Comparison of ENCODE assay signal across 23 mouse cellular contexts in genomic region chr5:77385221-77385620, GRCm38 (mm10). TPM values are rescaled to one million over a fixed set of nuclear protein-coding genes. Genes with fewer than 3 reads are reported as not detected.
DNase-seq lines count a peak whose midpoint lies in the region; ATAC-seq and TF ChIP-seq lines count a peak whose summit lies in the region.
"Had no signal": no experiment of that assay in that cellular context is flagged by ENCODE, and none has a peak within 500 bp of the region (broad histone marks: within the 10 kb centered on the region; RNA-seq: fewer than 3 reads in every experiment).

No protein-coding gene starts in this region.

- H3K4me2 ChIP-seq in kidney, embryonic 14.5 days (replicated peaks; ENCODE audit: low read depth, low read length), result no peak overlapping the region; the same call in 1 of the 2 replicates
- 0 out of 2 replicates have a peak overlapping the region, but pooled peaks have one; percentile 29 for H3K4me2 ChIP-seq in lung, embryonic 14.5 days
- H3K4me2 ChIP-seq: embryonic facial prominence, embryonic 13.5 days; forebrain, embryonic 13.5 days; heart, embryonic 12.5 days; hindbrain, embryonic 12.5 days; midbrain, embryonic 15.5 days; neural tube, embryonic 12.5 days had no signal

- no peaks in the 10 kb centered on the region for H3K9me3 ChIP-seq in kidney, embryonic 14.5 days (ENCODE audit: control insufficient read depth, low read length)
- no peaks in the 10 kb centered on the region for H3K9me3 ChIP-seq in lung, embryonic 14.5 days (ENCODE audit: low read depth, low read length)
- H3K9me3 ChIP-seq: embryonic facial prominence, embryonic 13.5 days; forebrain, embryonic 13.5 days; heart, embryonic 12.5 days; hindbrain, embryonic 12.5 days; limb, embryonic 10.5 days; midbrain, embryonic 15.5 days; neural tube, embryonic 12.5 days had no signal

- H3K27ac ChIP-seq in gastrocnemius, adult 2 months, result peak overlapping the region; percentile 69
- peak overlapping the region; percentile 81 for H3K27ac ChIP-seq in kidney, embryonic 14.5 days (ENCODE audit: low read depth, low read length)
- no peak overlapping the region for H3K27ac ChIP-seq in lung, embryonic 14.5 days (ENCODE audit: low read depth)
- peak overlapping the region; percentile 50; the same call in 1 of the 2 replicates for H3K27ac ChIP-seq in embryonic fibroblast, embryonic 13.5 days (ENCODE audit: insufficient read depth, low read length)
- H3K27ac ChIP-seq: embryonic facial prominence, embryonic 13.5 days; forebrain, embryonic 13.5 days; hindbrain, embryonic 12.5 days; limb, embryonic 10.5 days; macrophage; midbrain, embryonic 15.5 days; neural tube, embryonic 12.5 days had no signal

- intact Hi-C loops in gastrocnemius, adult 2 months (cut with DNase I), result no loop called here

- TF ChIP-seq POLR2A in embryonic fibroblast, embryonic 13.5 days (IDR thresholded peaks at IDR 0.05; ENCODE audit: low read depth, low read length), result no peak

- H3K4me3 ChIP-seq in gastrocnemius, adult 2 months, result no peak overlapping the region
- H3K4me3 ChIP-seq in kidney, embryonic 14.5 days (ENCODE audit: low read length), result no peak overlapping the region
- H3K4me3 ChIP-seq in lung, embryonic 14.5 days (ENCODE audit: low read depth, low read length), result no peak overlapping the region
- no peak overlapping the region for H3K4me3 ChIP-seq in embryonic fibroblast, embryonic 13.5 days (ENCODE audit: insufficient read depth, low read length)
- H3K4me3 ChIP-seq: embryonic facial prominence, embryonic 13.5 days; forebrain, embryonic 13.5 days; heart, embryonic 12.5 days; hindbrain, embryonic 12.5 days; limb, embryonic 10.5 days; midbrain, embryonic 15.5 days; neural tube, embryonic 12.5 days had no signal

- ATAC-seq in kidney, embryonic 14.5 days (ENCODE audit: low FRiP score, low TSS enrichment), result no peak
- no peak for ATAC-seq in lung, embryonic 14.5 days (ENCODE audit: insufficient read depth)
- ATAC-seq: forebrain, embryonic 13.5 days; midbrain, embryonic 15.5 days had no signal

- H3K4me1 ChIP-seq in kidney, embryonic 14.5 days (ENCODE audit: control insufficient read depth, insufficient read depth, low read length), result peaks cover 47% of the 10 kb centered on the region
- peaks cover 7% of the 10 kb centered on the region for H3K4me1 ChIP-seq in lung, embryonic 14.5 days (ENCODE audit: insufficient read depth)
- H3K4me1 ChIP-seq in embryonic fibroblast, embryonic 13.5 days (ENCODE audit: control insufficient read depth, insufficient read depth, low read length), result peaks cover 25% of the 10 kb centered on the region
- H3K4me1 ChIP-seq: forebrain, embryonic 13.5 days; hindbrain, embryonic 12.5 days; neural tube, embryonic 12.5 days had no signal

- H3K9ac ChIP-seq in kidney, embryonic 14.5 days (ENCODE audit: low read depth, low read length), result no peak overlapping the region
- no peak overlapping the region for H3K9ac ChIP-seq in lung, embryonic 14.5 days
- H3K9ac ChIP-seq: embryonic facial prominence, embryonic 13.5 days; forebrain, embryonic 13.5 days; heart, embryonic 12.5 days; hindbrain, embryonic 12.5 days; midbrain, embryonic 15.5 days; neural tube, embryonic 12.5 days had no signal

- no peaks in the 10 kb centered on the region for H3K36me3 ChIP-seq in kidney, embryonic 14.5 days (ENCODE audit: control insufficient read depth, insufficient read depth, low read length)
- H3K36me3 ChIP-seq in lung, embryonic 14.5 days (ENCODE audit: insufficient read depth), result no peaks in the 10 kb centered on the region
- H3K36me3 ChIP-seq: embryonic facial prominence, embryonic 13.5 days; heart, embryonic 12.5 days; hindbrain, embryonic 12.5 days; limb, embryonic 10.5 days; midbrain, embryonic 15.5 days; neural tube, embryonic 12.5 days had no signal

- H3K27me3 ChIP-seq in kidney, embryonic 14.5 days (ENCODE audit: control insufficient read depth, insufficient read depth, low read length), result no peaks in the 10 kb centered on the region
- H3K27me3 ChIP-seq in lung, embryonic 14.5 days (ENCODE audit: insufficient read depth, low read length), result no peaks in the 10 kb centered on the region
- H3K27me3 ChIP-seq: embryonic facial prominence, embryonic 13.5 days; forebrain, embryonic 13.5 days; heart, embryonic 12.5 days; hindbrain, embryonic 12.5 days; midbrain, embryonic 15.5 days; neural tube, embryonic 12.5 days had no signal

- no peak for DNase-seq in gastrocnemius, adult 2 months
- DNase-seq in gastrocnemius, postnatal 25 days, result no peak
- DNase-seq in kidney, postnatal 4 days, result no peak
- no peak for DNase-seq in lung, embryonic 14.5 days
- DNase-seq in lung, postnatal 10 days, result no peak
- DNase-seq in right cerebral cortex, adult 18-20 months, result no peak
- DNase-seq: adrenal gland, postnatal 10 days; cerebellum, adult 2 months; cerebellum, postnatal 36 days; embryo, embryonic 11 days; heart, postnatal 10 days; right cerebral cortex, postnatal 25 days; thymus, postnatal 36 days had no signal

- TF ChIP-seq CTCF in gastrocnemius, adult 2 months (IDR thresholded peaks at IDR 0.05), result no peak
- TF ChIP-seq CTCF in lung, embryonic 14.5 days (IDR thresholded peaks at IDR 0.05; ENCODE audit: low read depth), result no peak
- no peak for TF ChIP-seq CTCF in embryonic fibroblast, embryonic 13.5 days (IDR thresholded peaks at IDR 0.05; ENCODE audit: borderline replicate concordance, insufficient read depth, low read length)

- WGBS in kidney, embryonic 14.5 days, result 68% methylated on average over 5 of the region's 5 CpGs
- 73% methylated on average over 5 of the region's 5 CpGs for WGBS in lung, embryonic 14.5 days

RNA-seq across cellular contexts. Expression of gene Igfbp7, which starts 22.6 kb away (rescaled TPM):
- total RNA-seq in gastrocnemius, adult 2 months (2021), result 10 to 100 TPM; 63.6 to 92.5 TPM
- 100 to 1,000 TPM; 105 to 156 TPM for total RNA-seq in gastrocnemius, postnatal 25 days (2021)
- polyA plus RNA-seq in kidney, embryonic 14.5 days (2014; fragmentation: Nextera tagmentation; extraction: Ambion mirVana), result 250 and 252 TPM in 2 replicates
- polyA plus RNA-seq in lung, embryonic 14.5 days (2014; fragmentation: Nextera tagmentation; extraction: Ambion mirVana), result 35.1 and 37.9 TPM in 2 replicates
- polyA plus RNA-seq in embryonic fibroblast, embryonic 13.5 days (2011; ENCODE audit: insufficient read length, low read depth, missing spikeins), result 406 and 784 TPM in 2 replicates
